Mouse (Mus musculus) lung, embryonic 15.5 days (tissue): ENCODE results near the gene Tmem266. TPM values are rescaled to one million over a fixed set of nuclear protein-coding genes. Genes with fewer than 3 reads are reported as not detected.

Source experiments
- ATAC-seq: fragments of 200-750 bp; cut with Nextera tagmentation; 2 replicates; pipeline ENCODE4 v1.8.0; 2017; ENCODE audit warnings: moderate number of reproducible peaks, borderline replicate concordance; ENCODE audit not compliant: low FRiP score, low TSS enrichment; ENCODE audit errors: extremely low read depth
- H3K27ac ChIP-seq: fragments of 300-500 bp; sonication (generic); 2 replicates; pipeline ENCODE4 v1.5.1; 2015; ENCODE audit warnings: moderate library complexity, mild to moderate bottlenecking, inconsistent platforms
- H3K27me3 ChIP-seq: fragments of 300-500 bp; sonication (generic); 2 replicates; pipeline ENCODE4 v1.6.1; 2015; ENCODE audit warnings: inconsistent platforms
- H3K36me3 ChIP-seq: fragments of 300-500 bp; sonication (generic); 2 replicates; pipeline ENCODE4 v1.6.1; 2015; ENCODE audit warnings: inconsistent platforms
- H3K4me1 ChIP-seq: fragments of 300-500 bp; sonication (generic); 2 replicates; pipeline ENCODE4 v1.6.1; 2015; ENCODE audit warnings: inconsistent platforms
- H3K4me2 ChIP-seq: fragments of 300-500 bp; sonication (generic); 2 replicates; pipeline ENCODE4 v1.6.1; 2015; ENCODE audit warnings: inconsistent platforms, mild to moderate bottlenecking, moderate library complexity
- H3K4me3 ChIP-seq: fragments of 300-500 bp; sonication (generic); 2 replicates; pipeline ENCODE4 v1.5.1; 2015; ENCODE audit warnings: mild to moderate bottlenecking, inconsistent platforms
- H3K9ac ChIP-seq: fragments of 300-500 bp; sonication (generic); 2 replicates; pipeline ENCODE4 v1.6.1; 2015; ENCODE audit warnings: inconsistent platforms
- H3K9me3 ChIP-seq: fragments of 300-500 bp; sonication (generic); 2 replicates; pipeline ENCODE4 v1.6.1; 2016; ENCODE audit warnings: inconsistent platforms
- WGBS: fragments of 180-500 bp; shearing (Covaris S2); methylation state at CpG from one replicate; pipeline ENCODE4 v1.1.7; 2015; 5-methylcytosine and 5-hydroxymethylcytosine counted together
- polyA plus RNA-seq: library from polyadenylated mRNA; unstranded; fragments of >200 nt; fragmentation: Nextera tagmentation; extraction: Ambion mirVana; gene quantifications from 2 replicates; pipeline ENCODE4 v1.2.1, GENCODE M21; 2015

Gene Tmem266
- polyA plus RNA-seq, 1 experiment from 2014 or later, result 0.24 TPM

- WGBS, result 27% methylated on average over 7 of the region's 7 CpGs
- H3K4me1 ChIP-seq, result no peaks in the 10 kb centered on the region
- H3K27me3 ChIP-seq, result peaks cover 26% of the 10 kb centered on the region
- ATAC-seq, result no peak
- H3K36me3 ChIP-seq, result no peaks in the 10 kb centered on the region
- H3K9ac ChIP-seq, result no peak overlapping the region
- H3K27ac ChIP-seq, result no peak overlapping the region
- no peak overlapping the region for H3K4me3 ChIP-seq
- H3K4me2 ChIP-seq, result no peak overlapping the region
- no peaks in the 10 kb centered on the region for H3K9me3 ChIP-seq
Observed at GRCm38 (mm10) chr9:55332949-55333348, 6.2 kb downstream of the Tmem266 start.

GRCm38 (mm10) chr9:55344165-55344564 is 17.5 kb downstream of the Tmem266 start:
- Histone ChIP-seq H3K36me3 (no peaks in the 10 kb centered on the region), H3K9ac (no peak overlapping the region), H3K27ac (no peak overlapping the region), H3K27me3 (no peaks in the 10 kb centered on the region), H3K4me1 (no peaks in the 10 kb centered on the region), H3K4me2 (no peak overlapping the region), H3K9me3 (no peaks in the 10 kb centered on the region), H3K4me3 (no peak overlapping the region)
- no peak for ATAC-seq
- WGBS, result 68% methylated on average over 7 of the region's 7 CpGs

GRCm38 (mm10) chr9:55345332-55345731 is 18.6 kb downstream of the Tmem266 start:
- Histone ChIP-seq H3K36me3 (no peaks in the 10 kb centered on the region), H3K4me1 (no peaks in the 10 kb centered on the region), H3K4me3 (no peak overlapping the region), H3K9ac (no peak overlapping the region), H3K9me3 (no peaks in the 10 kb centered on the region), H3K4me2 (no peak overlapping the region), H3K27me3 (no peaks in the 10 kb centered on the region), H3K27ac (no peak overlapping the region)
- ATAC-seq, result no peak
- WGBS, result 84% methylated on average over 7 of the region's 7 CpGs

- Histone ChIP-seq H3K4me3 (no peak overlapping the region), H3K4me1 (no peaks in the 10 kb centered on the region), H3K9me3 (no peaks in the 10 kb centered on the region), H3K4me2 (no peak overlapping the region), H3K9ac (no peak overlapping the region), H3K27ac (no peak overlapping the region), H3K27me3 (no peaks in the 10 kb centered on the region), H3K36me3 (no peaks in the 10 kb centered on the region)
- ATAC-seq, result no peak
- WGBS, result 84% methylated on average over 3 of the region's 3 CpGs
Observed at GRCm38 (mm10) chr9:55348664-55349063, 22.0 kb downstream of the Tmem266 start.

- Histone ChIP-seq H3K27ac (no peak overlapping the region), H3K4me2 (no peak overlapping the region), H3K4me3 (no peak overlapping the region), H3K9me3 (no peaks in the 10 kb centered on the region), H3K9ac (no peak overlapping the region), H3K27me3 (no peaks in the 10 kb centered on the region), H3K4me1 (no peaks in the 10 kb centered on the region), H3K36me3 (no peaks in the 10 kb centered on the region)
- ATAC-seq, result no peak
- 60% methylated on average over 3 of the region's 3 CpGs for WGBS
Observed at GRCm38 (mm10) chr9:55354686-55355085, 28.0 kb downstream of the Tmem266 start.

- H3K4me2 ChIP-seq, result no peak overlapping the region
- no peak overlapping the region for H3K4me3 ChIP-seq
- 51% methylated on average over 8 of the region's 8 CpGs for WGBS
- no peak overlapping the region for H3K27ac ChIP-seq
- H3K9ac ChIP-seq, result no peak overlapping the region
- no peaks in the 10 kb centered on the region for H3K4me1 ChIP-seq
- H3K36me3 ChIP-seq, result no peaks in the 10 kb centered on the region
- H3K9me3 ChIP-seq, result no peaks in the 10 kb centered on the region
- H3K27me3 ChIP-seq, result no peaks in the 10 kb centered on the region
- ATAC-seq, result no peak
Observed at GRCm38 (mm10) chr9:55355270-55355834, 28.6 kb downstream of the Tmem266 start.

- no peak for ATAC-seq
- Histone ChIP-seq H3K4me2 (no peak overlapping the region), H3K36me3 (no peaks in the 10 kb centered on the region), H3K4me1 (no peaks in the 10 kb centered on the region), H3K27me3 (no peaks in the 10 kb centered on the region), H3K9ac (no peak overlapping the region), H3K9me3 (no peaks in the 10 kb centered on the region), H3K4me3 (no peak overlapping the region), H3K27ac (no peak overlapping the region)
- 67% methylated on average over 1 of the region's 1 CpGs for WGBS
Observed at GRCm38 (mm10) chr9:55357164-55357563, 30.5 kb downstream of the Tmem266 start.

GRCm38 (mm10) chr9:55360372-55360771 is 33.7 kb downstream of the Tmem266 start:
- ATAC-seq, result no peak
- H3K9ac ChIP-seq, result no peak overlapping the region
- no peaks in the 10 kb centered on the region for H3K36me3 ChIP-seq
- no peaks in the 10 kb centered on the region for H3K27me3 ChIP-seq
- WGBS, result 69% methylated on average over 3 of the region's 3 CpGs
- no peaks in the 10 kb centered on the region for H3K9me3 ChIP-seq
- no peak overlapping the region for H3K4me2 ChIP-seq
- no peak overlapping the region for H3K4me3 ChIP-seq
- no peaks in the 10 kb centered on the region for H3K4me1 ChIP-seq
- H3K27ac ChIP-seq, result no peak overlapping the region

GRCm38 (mm10) chr9:55360861-55361260 is 34.1 kb downstream of the Tmem266 start:
- Histone ChIP-seq H3K4me3 (no peak overlapping the region), H3K4me2 (no peak overlapping the region), H3K4me1 (no peaks in the 10 kb centered on the region), H3K9ac (no peak overlapping the region), H3K9me3 (no peaks in the 10 kb centered on the region), H3K27me3 (no peaks in the 10 kb centered on the region), H3K27ac (no peak overlapping the region), H3K36me3 (no peaks in the 10 kb centered on the region)
- 49% methylated on average over 7 of the region's 7 CpGs for WGBS
- no peak for ATAC-seq

GRCm38 (mm10) chr9:55361969-55362368 is 35.3 kb downstream of the Tmem266 start:
- no peak for ATAC-seq
- H3K27me3 ChIP-seq, result no peaks in the 10 kb centered on the region
- WGBS, result 28% methylated on average over 5 of the region's 5 CpGs

GRCm38 (mm10) chr9:55363707-55364106 is 37.0 kb downstream of the Tmem266 start:
- no peak overlapping the region for H3K9ac ChIP-seq
- H3K9me3 ChIP-seq, result no peaks in the 10 kb centered on the region
- H3K36me3 ChIP-seq, result no peaks in the 10 kb centered on the region
- no peak overlapping the region for H3K4me3 ChIP-seq
- H3K4me2 ChIP-seq, result no peak overlapping the region
- H3K27me3 ChIP-seq, result no peaks in the 10 kb centered on the region
- H3K27ac ChIP-seq, result no peak overlapping the region
- no peak for ATAC-seq
- H3K4me1 ChIP-seq, result no peaks in the 10 kb centered on the region

More at GRCm38 (mm10) chr9:55361969-55362368, 35.3 kb downstream of the Tmem266 start:
- H3K4me2 ChIP-seq, result no peak overlapping the region
- H3K9ac ChIP-seq, result no peak overlapping the region
- no peak overlapping the region for H3K4me3 ChIP-seq
- H3K36me3 ChIP-seq, result no peaks in the 10 kb centered on the region
- H3K4me1 ChIP-seq, result no peaks in the 10 kb centered on the region
- H3K9me3 ChIP-seq, result no peaks in the 10 kb centered on the region
- H3K27ac ChIP-seq, result no peak overlapping the region

GRCm38 (mm10) chr9:55368011-55368410 is 41.3 kb downstream of the Tmem266 start:
- no peak overlapping the region for H3K9ac ChIP-seq
- H3K4me3 ChIP-seq, result no peak overlapping the region
- no peaks in the 10 kb centered on the region for H3K36me3 ChIP-seq
- H3K27me3 ChIP-seq, result no peaks in the 10 kb centered on the region
- no peak overlapping the region for H3K27ac ChIP-seq
- no peaks in the 10 kb centered on the region for H3K4me1 ChIP-seq
- no peak for ATAC-seq
- H3K4me2 ChIP-seq, result no peak overlapping the region
- H3K9me3 ChIP-seq, result no peaks in the 10 kb centered on the region
- WGBS, result 38% methylated on average over 3 of the region's 3 CpGs

GRCm38 (mm10) chr9:55371908-55372307 is 45.2 kb downstream of the Tmem266 start:
- H3K36me3 ChIP-seq, result no peaks in the 10 kb centered on the region
- no peaks in the 10 kb centered on the region for H3K27me3 ChIP-seq
- H3K4me3 ChIP-seq, result no peak overlapping the region
- H3K27ac ChIP-seq, result no peak overlapping the region
- H3K9me3 ChIP-seq, result no peaks in the 10 kb centered on the region
- 57% methylated on average over 7 of the region's 7 CpGs for WGBS
- no peak overlapping the region for H3K9ac ChIP-seq
- H3K4me2 ChIP-seq, result no peak overlapping the region
- no peak for ATAC-seq
- H3K4me1 ChIP-seq, result no peaks in the 10 kb centered on the region
